Mouse (Mus musculus) liver, embryonic 14.5 days (tissue): Measurements from ENCODE around the gene Gm13285.
"Not testable (repeated sequence)": the region's sequence is repeated elsewhere in the genome, so short reads cannot be mapped to it uniquely, and the experiment has no call there.

Experiments used
- CTCF ChIP-seq: IDR thresholded peaks from 2 replicates; pipeline ENCODE4 v1.5.1; 2016; ENCODE audit warnings: antibody characterized with exemption, low read depth, control low read depth
- EP300 ChIP-seq: IDR thresholded peaks from 2 replicates; pipeline ENCODE4 v1.6.1; 2016; ENCODE audit warnings: antibody characterized with exemption, low read depth

- not testable (repeated sequence) for TF ChIP-seq CTCF, EP300
These were observed 19.1 kb upstream of the Gm13285 start for GRCm38 (mm10) chr4:88780320-88780719.
